Mouse (Mus musculus): Measurements from ENCODE around the gene Tmem131l.

- TF ChIP-seq CTCF (conservative IDR thresholded peaks at IDR 0.05; ENCODE audit: insufficient read depth, insufficient read length, low read depth, low read length) (no peak), POLR2A (IDR thresholded peaks at IDR 0.05; ENCODE audit: low read depth, low read length) (no peak)
These were observed 190.6 kb downstream of the Tmem131l start for GRCm38 (mm10) chr3:83849341-83849740.
